Mouse (Mus musculus) hindlimb bud, embryonic 11.5 days (tissue): ENCODE measurements at regions not wholly inside any gene's neighbourhood (a gene's known extent, or its start where the extent isn't known, plus 50 kb on each side); places are given as distances from the start of the nearest gene placed in this dataset.
"Not testable (repeated sequence)": the region's sequence is repeated elsewhere in the genome, so short reads cannot be mapped to it uniquely, and the experiment has no call there.

Experiments
- DNase-seq: peaks from one replicate; pipeline ENCODE4 v3.0.0-alpha.2; 2012; ENCODE audit warnings: low read depth, low spot score; ENCODE audit errors: extremely low spot score

DNA sequence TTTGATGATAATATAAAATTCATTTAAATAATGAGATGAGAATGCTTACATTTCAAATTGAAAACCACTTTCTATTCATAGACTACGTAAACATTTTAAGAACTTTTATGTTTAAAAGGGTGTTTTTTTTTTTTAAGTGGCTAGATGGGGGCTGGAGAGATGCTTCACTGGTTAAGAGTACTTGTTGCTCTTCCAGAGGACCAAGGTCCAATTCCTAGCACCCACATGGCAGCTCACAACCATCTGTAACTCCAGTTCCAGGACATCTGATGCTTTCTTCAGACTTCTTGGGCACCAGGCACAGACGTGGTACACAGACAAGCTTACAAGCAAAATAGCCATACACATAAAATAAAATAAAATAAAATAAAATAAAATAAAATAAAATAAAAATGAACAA is 239.5 kb downstream of the Mef2c start:
- DNase-seq, result no peak

DNA sequence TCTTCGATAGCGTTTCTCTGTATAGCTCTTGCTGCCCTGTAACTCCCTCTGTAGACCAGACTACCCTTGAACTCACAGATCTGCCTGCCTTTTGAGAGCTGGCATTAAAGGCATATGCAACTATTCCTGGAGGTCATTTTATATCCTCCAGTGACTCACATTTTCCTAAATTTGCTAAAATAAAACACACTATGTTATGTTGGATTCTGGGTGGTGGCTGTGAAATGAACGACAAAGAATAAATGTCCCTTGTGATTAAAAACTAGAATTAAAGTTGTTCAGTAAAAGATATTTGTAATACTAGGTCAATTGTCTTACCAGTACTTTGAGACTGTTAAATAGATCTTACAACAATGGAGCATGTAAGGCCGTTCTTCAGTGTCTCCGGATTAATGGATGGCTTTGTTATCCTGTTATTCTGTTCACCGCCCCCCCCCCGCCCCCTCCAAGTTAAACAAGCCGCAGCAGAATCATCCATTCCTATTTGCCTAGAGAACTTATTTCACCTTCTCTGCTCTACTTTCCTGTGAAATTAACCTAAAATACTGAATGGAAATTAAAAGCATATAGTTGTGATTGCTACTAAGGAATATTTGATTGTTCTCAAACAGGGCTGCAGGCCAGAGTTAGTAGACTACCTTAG is 240.4 kb downstream of the Mef2c start:
- DNase-seq, result no peak

DNA sequence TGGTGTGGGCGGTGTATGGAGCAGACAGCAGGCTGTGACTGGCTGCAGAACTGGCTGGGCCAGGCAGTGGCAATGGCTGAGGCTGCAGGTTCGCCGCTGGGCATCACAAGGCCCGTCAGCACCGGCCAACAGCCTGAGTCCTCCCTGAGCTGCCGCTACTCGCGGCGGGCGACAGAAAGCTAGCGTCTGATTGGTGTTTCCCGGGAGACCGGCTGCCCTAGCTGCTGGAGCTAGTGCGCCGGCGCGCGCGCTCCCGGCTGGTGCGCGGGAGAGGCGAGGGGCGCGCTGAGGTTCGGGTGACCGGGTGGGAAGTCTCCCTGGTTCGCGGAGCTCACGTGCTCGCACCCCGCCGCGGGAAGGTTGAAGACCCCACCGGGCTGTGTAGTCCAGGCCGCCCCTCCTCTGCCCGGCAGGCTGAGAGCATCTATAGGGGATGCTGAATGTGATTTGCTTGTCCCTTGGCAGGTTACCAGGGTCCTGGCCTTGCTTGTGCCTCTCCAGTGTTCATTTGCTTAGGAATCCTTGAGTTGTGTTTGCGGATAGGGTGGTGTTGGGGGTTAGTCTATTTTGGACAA is 241.2 kb downstream of the Mef2c start:
- no peak for DNase-seq

DNA sequence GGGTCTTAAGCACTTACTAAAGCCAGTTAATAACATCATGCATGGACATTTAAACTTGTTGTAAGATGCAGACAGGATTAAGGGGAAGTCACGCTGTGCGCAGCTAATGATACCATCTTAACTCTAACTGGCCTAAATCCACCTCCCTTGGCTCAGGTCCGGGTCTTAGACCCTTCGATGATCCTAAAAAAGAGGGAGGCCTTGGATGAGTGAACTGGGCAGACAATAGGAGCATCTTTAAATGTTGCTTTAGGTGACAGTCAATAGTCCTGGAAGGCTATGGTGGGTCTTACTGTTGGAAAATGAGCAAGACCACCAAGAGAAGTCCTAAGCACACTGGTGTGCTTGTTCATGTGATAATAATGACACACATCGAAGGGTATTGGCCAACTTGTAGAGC is 242.1 kb downstream of the Mef2c start:
- no peak for DNase-seq

DNA sequence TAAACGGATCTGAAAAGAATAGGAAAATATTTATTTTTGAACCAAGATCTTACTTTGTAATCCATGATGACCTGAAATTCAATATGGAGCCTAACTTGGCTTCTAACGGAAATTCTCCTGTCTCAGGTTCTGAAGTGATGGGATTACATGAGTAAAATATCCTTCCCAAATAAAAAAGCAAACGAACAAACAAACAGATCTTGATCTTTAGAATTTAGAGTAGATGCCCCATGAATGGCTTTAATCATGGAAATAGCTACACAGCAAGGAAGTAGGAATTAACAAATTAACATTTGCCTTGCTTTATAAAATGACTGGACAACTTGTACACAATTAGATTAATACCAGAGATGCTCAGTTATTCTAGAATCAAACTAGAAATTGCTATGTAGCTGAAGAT is 243.8 kb downstream of the Mef2c start:
- no peak for DNase-seq

DNA sequence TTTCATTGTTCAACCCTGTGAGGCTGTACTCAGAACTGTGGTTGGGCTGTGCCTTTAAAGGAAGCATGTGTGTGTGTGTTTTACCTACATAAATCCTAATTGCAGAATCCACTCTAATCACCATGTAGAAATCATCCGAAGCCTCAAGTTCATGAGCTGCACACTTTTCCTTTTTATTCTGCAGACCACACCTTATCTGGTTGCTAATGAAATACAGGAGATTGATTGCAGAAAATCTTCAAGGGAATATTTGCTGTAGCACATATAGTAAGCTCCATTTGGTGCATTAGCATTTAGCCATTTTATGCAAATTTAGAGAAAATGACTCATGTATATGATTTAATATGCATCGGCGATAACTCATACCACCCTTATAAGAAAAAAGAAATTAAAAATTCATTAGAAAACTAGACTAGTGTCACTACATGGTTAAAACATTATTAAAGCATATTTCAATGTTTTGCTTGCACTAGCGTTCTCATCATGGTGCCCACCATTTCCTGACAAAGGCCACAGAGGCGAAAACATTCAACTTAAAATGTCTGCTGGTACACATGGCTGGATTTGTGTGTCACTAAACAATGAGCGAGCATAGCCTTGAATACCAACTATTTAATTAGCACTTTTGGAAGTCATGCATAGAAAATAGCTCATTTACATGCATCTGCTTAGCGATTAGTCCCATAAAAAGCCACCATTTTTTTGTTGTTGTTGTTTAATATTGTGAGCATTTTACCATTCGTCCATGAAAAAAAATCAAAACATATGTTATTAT is 245.7 kb downstream of the Mef2c start:
- no peak for DNase-seq

DNA sequence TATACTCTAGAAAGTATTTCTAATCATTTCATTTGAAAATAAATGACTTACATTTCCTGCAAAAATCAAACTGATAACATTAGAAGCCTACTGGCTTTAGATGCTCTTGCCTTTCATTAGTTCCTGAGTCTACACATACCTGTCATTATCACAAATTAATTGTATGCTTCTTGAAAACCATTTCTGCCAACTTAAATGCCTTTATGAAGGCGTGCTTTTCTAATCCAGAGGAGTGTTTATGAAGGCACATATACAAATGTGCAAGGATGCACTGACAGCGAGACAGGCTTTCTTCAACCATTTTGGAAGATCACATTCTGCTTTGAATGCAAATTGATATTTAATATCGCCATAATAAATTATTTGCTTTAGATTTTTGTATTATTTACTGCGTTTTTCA is 246.6 kb downstream of the Mef2c start:
- DNase-seq, result no peak

DNA sequence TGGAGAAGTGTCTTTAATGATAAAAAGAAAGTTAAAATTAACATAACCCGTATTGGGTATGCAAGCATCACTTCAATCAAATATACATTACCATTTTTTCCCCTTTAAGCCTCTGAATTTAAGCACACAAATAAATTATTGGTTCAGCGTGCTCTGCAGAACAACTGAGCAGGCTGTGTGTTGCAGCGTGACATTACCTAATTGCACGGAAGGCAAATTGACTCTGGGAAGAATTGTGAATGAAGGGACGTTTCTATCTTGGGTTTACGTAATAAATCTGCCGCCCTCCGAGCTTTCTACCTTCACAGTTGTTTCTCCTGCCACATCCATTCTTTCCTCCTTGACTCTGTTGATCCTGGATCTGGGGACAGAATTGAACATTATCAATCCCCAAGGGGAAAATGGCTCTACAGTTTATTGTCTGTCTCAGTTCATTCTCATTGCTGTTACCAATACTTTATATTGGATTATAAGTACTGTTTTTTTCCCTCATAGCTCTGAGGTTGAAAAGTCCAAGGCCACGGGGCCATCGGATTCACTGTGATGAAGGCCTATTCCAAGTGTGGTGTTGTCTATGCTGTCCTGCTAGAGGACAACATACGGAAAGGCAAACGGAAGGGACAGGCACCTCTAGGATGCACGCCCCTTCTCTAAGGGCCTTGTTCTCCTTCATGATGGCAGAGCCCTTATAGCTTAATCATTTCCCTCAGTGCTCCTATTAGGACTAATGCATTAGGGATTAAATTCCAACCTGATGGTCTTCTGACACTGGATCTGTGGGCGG is 256.7 kb downstream of the Mef2c start:
- no peak for DNase-seq

DNA sequence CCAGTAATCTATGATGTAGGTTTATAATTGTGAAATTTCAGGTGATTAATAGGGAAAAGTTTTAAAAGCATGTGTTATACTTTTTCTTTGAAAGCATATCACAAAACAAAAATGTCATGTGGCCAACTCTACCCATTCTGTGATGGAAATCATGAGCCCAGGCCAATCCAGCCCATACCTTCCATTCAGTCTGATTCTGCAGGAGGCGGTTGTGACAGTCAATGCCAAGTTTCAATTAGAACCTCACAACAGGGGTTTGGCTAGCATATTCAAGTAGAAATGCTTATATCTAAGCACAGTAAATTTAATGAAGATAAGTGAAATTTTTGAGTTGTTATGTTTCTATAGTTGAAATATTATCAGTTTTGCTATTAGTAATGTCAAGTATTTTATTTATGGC is 258.6 kb downstream of the Mef2c start:
- no peak for DNase-seq

DNA sequence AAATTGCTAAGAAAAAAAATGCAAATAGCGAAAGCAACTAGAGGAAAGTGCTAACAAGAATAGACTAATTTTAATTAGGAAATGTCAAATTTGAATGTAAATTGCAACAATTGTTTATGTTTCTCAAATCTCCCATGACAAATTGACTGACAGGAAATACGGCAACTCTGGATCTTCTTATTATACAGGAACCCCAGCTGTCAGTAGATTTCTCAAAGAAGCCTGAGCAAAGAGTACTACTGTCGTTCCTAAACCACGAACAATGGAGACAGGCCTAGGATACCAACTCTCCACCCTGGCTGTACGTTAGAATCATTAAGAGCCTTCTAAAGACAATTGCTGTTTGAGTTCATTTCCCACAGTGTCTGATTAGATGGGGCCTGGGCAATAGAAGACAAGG is 259.5 kb downstream of the Mef2c start:
- DNase-seq, result not testable (repeated sequence)

DNA sequence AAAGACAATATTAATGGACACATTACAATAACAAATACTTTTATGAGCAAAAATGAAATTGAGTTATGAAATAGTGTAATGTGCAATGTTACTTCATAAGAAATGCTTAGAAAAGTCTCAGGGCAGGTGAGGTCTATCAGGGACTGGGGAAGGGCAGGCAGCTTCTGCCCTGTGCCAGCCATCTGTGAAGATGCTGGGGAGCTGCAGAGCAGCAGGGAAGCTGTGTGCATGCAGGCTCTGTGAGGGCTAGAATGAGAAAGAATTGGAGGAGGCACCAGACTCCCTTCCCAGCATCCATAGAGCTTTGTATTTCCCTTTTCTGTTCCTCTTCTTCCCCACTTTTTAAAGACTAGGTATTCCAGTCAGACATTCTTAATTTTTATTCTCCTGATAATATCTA is 281.8 kb downstream of the Mef2c start:
- DNase-seq, result no peak

DNA sequence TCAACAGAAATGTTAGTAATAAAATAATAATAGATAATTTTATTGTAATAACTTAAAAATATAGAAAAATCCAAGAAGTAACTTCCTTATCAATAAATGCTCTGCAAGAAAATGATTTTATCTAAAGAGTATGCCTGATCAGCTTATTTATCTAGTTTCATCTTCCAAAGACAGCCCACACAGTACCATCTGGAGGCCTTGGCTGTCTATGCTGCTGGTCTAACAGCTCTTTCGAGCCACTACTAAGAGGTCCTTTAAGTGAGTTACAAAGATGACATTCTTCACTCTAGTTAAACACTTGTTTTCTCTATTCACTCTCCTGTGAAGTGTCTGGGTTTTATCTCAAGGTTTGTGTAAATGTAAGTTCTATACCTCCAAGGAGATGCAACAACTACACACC is 305.7 kb downstream of the Mef2c start:
- no peak for DNase-seq

DNA sequence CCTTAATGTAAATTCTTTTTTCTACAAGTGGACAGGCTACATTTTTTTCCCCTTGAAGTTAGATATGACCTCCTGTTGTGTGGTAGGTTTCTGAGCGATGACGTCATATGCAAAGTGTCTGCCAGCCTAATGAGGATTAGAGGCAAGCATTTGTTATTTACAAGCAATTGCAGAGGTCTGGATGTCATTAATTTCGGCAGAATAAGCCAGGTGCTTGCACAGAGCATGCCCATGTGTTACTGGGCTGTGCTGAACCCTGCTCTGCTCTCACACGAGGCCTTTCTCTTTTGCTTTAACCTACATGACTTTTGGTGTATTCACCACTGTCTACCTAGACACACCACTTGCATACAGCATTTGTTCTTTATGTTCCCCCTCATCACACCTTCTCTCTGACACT is 316.5 kb downstream of the Mef2c start:
- DNase-seq, result peak; percentile 6

DNA sequence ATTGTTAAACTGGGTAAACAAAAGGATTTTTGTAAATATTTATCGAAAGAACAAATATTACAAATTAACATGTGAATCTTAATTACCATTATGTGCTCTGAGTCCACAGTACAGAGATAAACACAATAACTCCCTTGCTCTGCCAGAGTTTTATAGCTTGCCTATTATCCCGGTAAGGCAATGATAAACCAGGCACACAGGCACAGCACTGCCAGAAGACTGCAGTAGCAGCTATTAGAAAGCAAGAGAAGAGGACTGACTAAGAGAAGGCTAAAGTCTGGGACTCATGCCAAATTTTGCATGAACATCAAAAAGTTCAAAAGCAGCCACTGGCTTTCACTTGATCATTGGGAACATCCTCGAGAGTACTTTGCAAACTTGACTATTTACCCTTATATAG is 316.9 kb downstream of the Mef2c start:
- DNase-seq, result no peak

DNA sequence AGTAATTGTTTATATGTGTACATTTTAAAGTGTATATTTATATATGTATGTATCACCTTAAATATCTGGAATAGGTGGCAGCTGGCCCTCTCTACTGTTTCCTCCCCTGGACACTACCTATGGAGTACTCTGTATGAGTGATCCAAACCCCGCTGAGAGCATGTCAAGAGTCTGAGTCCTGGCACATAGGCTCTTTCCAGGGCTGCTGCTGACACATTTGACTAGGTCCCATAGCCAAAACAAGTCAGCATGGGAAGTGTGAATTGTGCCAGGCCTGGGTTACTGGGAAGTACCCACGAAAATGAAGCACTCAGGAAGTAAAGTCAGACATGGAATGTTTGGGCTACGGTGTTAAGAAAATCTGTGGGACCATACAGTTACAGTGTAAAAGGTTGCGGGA is 321.1 kb downstream of the Mef2c start:
- DNase-seq, result no peak

DNA sequence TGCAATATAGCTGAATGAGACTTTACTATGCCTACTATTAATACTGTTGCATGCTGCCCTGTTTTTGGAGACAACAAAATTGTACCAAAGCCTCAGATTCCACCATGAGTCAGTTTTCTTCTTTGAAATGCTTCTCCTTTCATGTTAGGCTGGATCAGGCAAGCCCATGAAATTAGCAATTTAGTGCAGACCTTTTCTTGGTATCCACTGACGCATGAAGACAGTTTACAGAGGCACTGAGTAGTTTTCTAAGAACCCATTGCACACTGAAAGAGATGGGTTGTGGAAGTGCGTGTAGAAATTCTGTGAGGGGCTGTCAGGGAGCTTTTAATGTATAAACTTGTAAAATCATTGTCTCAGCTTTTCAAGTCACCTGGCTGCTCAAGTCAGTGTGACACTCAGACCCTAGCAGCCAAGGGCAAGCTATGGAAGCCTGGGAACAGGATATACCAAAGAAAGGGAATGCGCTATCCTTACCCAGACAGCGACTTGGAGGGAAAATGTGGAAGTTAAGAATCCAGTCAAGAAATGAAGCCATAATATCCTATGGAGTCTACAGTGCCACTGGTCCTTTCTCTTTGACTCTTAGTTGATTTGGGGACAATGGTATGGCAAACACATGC is 323.1 kb downstream of the Mef2c start:
- DNase-seq, result no peak

DNA sequence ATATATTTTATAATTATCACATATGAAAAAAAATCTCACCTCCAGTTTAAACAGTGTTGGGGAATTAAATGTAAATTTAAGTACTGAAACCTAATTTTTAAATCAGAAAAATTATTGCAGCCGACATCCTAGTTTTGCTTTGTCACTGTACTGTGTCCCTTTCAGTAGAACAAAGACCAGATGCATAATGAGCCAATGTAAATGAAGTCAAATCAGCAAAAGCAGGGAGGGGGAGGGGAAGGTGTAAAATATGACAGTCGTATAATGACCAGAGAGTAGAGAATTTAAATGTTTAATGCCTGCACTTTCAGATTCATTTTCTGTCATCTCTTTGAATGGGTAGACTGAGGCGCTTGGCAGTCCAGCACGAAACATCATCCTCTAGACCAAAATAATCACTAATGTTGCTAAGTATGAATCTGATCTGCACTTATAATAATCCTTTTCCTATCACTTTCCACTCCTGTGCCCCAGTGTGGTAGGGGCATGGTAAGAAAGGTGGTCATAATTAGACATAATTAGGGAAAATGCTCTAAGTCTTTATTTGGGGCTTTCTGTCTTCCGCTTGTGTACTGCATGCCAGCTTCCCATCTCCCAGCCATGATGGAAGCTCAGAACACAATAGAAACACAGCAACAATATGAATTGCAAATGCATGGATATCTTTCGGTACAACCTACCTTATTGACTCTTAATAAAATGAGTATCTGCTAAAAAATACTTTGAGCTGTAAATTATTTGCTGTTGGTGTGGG is 356.0 kb upstream of the Tmem161b start:
- no peak for DNase-seq

DNA sequence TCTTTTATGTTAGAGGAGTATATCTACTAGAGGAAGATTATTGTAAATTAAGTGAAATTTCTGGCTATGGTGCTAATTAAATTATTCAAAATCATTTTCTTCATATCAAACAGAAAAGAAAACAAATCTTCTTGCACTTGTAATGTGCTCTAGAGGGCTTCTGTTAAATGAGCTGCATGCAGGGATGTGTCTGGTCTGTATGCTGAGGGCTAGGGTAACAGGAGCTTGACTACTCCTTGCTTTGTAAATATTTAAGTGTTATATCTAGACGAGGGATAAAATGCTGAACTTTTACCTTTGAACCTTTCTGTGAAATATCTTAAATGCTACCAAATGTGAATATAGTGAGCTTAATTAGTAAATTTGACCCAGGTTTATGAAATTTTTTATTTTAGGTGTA is 354.9 kb upstream of the Tmem161b start:
- no peak for DNase-seq

DNA sequence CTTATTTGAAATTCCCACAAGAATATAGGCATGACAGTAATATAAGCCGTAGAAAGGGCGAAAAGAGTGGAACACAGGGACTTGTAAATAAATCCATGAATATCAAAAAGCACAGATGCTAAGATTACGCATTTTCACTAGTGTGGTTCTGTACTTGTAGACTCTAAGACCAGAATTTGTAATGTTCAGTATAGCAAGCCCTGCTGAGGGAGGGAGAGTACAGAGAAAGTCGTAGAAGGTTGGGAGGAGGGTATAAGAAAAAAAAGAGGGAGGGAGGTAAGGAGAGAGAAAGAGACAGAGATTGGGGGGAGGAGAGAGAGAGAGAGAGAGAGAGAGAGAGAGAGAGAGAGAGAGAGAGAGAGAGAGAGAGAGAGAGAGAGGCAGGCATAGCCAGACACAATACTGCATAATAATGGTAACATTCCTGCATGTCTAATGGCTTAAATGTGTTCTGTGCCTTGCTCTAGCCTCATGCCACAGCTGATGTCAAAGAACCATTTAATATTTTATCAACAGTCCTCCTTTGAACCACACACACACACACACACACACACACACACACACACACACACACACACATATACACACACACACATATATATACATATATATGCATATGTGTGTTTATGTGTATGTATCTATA is 354.1 kb upstream of the Tmem161b start:
- no peak for DNase-seq

DNA sequence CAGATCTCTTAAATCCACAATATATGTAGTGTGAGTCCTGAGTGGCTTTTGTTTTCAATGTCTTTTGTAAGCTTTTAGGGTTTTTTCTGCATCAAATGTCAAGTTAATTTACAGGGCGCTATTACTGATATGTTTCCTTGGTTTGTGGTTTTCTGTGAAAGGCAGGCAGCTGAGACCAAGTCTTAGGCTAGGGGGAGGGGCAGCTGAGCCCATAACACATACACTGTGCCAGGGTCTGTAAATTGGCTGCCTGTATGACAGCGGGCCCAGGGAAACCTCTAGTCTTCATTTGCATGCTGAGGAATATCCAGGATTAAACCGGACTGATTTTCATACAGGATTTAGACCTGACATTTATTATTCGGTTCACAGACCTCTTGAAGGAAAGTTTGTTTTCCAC is 353.2 kb upstream of the Tmem161b start:
- DNase-seq, result no peak
